Mouse (Mus musculus) layer of hippocampus, adult 9-11 months (tissue): ENCODE results near the gene Cd19.

Experiments used
- DNase-seq: peaks from one replicate; pipeline ENCODE4 v3.0.0; 2022

Cd19 gene

DNA sequence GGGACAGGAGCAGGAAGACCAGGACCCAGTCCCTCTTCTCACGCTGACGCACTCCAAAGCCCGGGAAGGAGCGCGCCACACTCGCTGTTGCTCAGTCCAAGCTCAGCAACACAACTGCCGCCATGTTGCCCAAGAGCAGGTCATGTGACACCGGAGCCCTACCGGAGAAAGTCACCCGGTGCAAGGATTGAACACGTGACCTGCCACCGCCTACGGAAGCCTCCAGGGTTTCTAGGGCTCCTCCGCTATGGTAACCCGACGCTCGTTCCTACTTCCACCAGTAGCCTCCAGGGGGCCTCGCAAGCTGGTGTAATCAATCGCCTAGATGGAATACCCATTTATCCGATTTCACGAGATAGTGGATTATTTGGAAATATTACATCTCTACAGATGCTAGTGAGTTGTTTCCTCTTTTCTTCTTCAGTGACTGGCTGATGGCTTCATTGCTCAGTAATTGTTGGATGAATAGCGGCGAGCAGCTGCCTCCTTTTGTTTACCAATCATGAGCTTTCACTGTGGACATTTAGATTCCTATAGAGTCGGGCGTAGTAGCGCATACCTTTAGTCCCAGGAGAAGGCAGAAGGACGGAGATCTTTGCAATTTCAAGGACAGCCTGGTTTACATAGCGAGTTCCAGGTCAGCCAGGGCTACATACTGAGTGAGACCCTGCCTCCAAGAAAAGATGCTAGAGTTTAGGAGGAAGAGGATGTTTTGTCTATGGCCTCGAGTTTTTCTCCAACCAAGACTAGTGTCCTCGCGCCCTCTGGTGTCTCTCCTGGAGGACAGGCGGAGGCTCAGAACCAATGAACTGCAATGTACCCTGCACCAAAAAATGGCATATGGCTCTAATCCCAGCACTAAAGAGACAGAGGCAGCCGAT is 37.2 kb downstream of the Cd19 start, which contains the start of gene Spns1:
TSS of gene Spns1 (minus strand) at position 173 of the 881 bp plus-strand sequence.
- DNase-seq: peak; percentile 98

DNA sequence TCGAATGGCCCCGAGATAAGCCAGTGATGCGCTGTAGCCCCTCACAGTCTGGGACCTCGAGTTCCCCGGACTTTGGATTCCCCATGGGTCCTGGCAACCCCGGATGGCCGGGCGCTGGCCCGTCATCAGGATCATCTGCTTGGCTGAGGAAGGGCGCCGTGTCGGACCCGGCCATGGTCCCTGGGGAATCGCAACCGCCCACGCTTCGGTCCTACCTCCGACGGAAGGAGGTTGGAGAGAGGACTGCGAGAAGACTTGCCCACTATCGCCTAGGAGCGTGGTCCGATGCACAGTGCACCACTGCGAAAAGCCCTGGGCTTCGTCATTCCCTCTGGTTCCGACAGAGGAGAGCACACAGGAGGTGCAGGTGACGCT is 37.8 kb downstream of the Cd19 start:
- no peak for DNase-seq

DNA sequence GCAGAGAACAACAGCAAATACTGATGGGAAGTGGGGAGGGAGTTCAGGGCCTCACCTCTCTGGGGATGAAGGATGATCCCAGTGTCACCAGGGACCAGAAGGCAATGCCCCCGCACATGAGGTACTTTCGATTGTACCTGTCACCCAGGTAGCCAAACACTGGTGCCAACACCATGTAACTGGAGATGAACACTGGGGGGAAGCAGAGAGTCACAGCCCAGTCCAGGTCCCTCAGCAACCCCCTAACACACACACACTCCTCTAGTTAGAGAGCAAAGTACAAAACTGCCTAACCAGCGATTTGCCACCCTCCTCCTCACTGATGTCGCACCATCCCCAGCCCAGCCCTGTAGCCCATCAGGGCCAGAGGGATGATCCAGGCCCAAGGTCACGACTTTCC is 39.7 kb downstream of the Cd19 start:
- no peak for DNase-seq

DNA sequence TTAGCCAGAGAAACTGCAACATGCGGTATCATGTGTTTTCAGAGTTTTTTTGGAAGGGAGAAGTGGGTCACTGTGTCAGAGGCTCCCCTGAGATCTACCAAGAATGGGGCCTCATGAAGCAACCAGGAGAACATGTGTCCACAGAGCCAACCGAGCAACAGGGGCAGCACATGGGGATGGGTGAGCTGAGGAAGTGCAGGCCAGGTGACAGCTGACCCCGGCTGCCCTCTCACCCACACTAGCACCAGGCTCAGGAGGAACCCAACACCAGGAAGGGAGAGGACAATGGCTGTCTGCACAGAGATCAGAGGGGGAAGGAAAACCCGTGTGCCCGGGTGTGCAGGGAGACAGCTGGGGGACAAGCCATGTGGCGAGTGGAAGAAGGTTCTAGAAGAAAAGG is 40.2 kb downstream of the Cd19 start:
- no peak for DNase-seq

DNA sequence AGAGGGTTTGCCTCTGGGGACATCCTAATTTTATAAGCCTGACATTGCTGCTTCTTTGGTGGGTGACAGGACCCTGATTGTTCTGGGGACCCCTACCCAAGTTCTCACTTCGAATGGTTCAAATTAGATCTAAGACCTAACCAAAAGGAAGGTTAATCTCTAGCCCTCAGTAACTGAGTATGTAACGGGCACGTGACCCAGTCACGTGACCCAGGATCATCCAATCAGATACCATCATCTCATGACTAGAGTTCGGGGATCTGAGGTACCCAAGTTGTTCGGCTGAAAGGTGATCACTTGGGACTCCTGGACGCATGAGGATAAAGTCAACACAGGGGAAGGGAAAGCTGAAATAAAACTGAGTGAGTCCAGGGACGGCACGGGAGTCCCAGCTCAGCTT is 41.7 kb downstream of the Cd19 start:
- no peak for DNase-seq

DNA sequence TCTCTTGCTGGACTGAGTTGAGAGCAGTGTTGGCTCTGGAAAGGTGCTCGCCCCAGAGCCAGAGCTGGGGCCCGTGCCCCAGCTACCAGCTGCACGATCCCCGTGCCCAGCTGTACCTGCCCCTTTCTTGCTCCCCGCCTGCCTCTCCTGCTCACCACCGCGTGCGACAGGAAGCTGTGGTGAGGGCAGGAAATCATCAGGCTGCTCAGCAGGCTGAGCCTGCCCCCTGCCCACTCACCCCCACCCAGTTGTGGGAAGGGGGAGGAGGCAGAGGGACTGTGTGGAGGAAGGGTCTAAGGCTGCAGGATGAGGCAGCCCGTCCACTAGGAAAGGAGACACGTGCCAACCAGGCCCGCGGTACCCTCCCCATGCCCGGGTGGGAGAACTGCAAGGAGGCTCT is 45.3 kb downstream of the Cd19 start, which contains the start of gene Lat:
TSS of gene Lat (minus strand) at position 178 of the 400 bp plus-strand sequence.
- DNase-seq: no peak

DNA sequence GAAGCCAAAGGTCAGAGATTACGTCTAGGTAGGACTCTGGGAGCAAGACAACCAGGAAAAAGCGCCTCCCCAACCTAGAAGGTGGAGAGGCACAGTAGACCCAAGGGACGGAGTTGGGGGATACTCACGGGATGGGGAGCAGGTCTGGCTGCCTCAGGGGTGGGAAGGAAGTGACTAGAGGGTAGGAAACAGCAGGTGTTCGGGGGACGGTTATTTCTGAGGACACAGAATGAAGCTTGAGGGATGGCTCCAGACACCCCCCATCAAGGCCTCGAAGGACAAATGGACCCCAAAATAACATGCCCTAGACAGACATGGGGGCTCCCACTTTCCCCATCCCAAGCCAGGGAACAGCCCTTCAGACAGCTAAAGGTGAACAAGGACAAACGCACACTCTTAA is 46.3 kb downstream of the Cd19 start:
- DNase-seq: no peak

DNA sequence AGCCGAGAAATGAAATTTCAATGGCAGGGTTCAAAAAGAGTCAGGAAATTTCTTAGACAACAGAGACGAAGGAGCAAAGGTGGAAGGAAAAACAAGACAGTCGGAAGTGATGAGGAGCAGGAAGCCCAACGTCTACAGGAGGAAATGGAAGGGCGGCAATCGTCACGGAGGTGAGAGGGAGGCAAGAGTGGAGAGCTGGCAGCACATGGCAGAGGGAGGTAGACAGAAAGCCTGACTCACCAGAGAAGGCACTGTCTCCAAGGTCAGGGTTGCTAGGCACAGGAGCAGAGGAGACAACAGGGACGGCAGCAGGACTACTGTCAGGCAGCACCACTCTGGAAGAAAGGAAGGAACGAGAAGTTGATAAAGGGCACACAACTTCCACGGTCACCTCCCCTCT is 47.1 kb downstream of the Cd19 start:
- no peak for DNase-seq

DNA sequence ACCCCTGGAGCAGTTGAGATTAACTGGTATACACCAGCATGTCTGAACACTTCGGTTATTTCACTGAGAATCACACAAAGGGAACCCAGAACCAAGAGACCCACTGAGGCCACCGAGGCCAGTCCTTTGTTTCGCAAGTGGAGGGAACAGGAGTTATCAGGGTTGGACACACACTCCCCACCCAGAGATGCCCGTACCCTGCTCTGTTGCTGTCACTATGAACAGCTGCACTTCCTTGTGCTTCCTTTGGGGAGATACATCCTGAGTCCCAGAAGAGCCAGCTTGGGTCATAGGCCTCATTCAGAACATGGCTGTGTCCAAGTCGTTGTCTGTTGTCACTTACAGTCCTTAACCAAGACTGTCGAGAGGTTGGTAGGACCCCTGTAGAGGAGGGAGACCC is 51.7 kb downstream of the Cd19 start:
- no peak for DNase-seq

DNA sequence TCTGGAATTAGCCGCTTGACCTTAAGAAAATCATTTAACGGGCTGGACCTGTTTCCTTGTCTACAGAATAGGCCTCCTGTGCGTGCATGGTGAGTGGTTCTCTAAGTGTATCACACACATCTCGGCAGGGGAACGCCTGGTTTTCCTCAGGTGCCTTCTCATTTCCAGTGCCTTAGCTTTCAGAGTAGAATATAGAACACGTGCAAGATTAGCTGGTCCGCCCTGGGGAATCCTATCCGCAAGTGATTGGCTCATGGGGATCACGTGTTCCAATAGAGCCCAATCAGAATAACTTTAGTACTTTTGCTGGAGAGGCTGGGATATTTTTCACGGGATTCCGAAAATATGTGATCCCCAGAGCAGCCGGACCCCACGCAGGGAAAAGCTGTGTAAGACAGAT is 55.6 kb downstream of the Cd19 start:
- DNase-seq: no peak
